Mouse (Mus musculus) layer of hippocampus, adult 2 months (tissue): Measurements from ENCODE around the gene Arrdc5. TPM values are rescaled to one million over a fixed set of nuclear protein-coding genes. Genes with fewer than 3 reads are reported as not detected.
A peak's percentile ranks its signal among the peaks of the same experiment; 100 is the strongest.
"Not testable (repeated sequence)": the region's sequence is repeated elsewhere in the genome, so short reads cannot be mapped to it uniquely, and the experiment has no call there.

ENCODE experiments used
- DNase-seq, 2 experiments: peaks; one replicate each; pipeline ENCODE4 v3.0.0; 2022; ENCODE audit warnings: low spot score in 2 of 2
- H3K27ac ChIP-seq: fragments of 200-600 bp; 2 replicates; pipeline ENCODE4 v1.8.1; 2022
- H3K4me3 ChIP-seq: fragments of 200-600 bp; 2 replicates; pipeline ENCODE4 v1.8.1; 2022; ENCODE audit warnings: mild to moderate bottlenecking
- CTCF ChIP-seq: fragments of 200-600 bp; conservative IDR thresholded peaks from 2 replicates; pipeline ENCODE4 v1.8.1; 2022; ENCODE audit warnings: antibody characterized with exemption, mild to moderate bottlenecking, moderate library complexity
- total RNA-seq, 2 experiments: library from RNA; stranded (reverse); gene quantifications; 2 replicates each; pipeline ENCODE4 v1.2.3; 2021

Arrdc5 gene
- total RNA-seq, 2 experiments from 2014 or later, result not detected

GRCm38 (mm10) chr17:56269741-56270140 is 30.3 kb downstream of the Arrdc5 start:
- DNase-seq, result no peak
- no peak for TF ChIP-seq CTCF
- Histone ChIP-seq H3K4me3 (peak overlapping the region; percentile 59), H3K27ac (peak overlapping the region; percentile 93)

DNA sequence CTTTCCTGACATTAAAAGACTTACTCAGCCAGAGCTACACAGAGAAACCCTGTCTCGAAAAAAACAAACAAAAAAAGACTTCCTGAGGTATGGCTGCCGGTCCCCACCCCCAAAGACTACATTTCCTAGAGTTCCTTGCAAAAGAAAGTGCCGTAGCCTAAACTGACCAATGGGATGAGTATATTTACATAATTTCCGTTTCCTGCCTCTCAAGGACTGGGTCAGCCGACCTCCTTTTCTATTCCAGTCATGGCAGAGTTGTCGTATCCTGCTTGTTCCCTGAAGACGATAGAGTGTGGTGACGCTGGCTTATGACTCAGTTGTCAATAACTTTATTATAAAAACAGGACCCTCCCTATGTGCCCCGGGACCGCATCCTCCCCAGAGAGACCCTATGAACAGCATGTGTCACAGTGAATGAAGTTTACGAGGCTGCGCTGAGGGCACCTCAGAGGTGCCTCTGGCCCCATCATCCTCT is 30.9 kb downstream of the Arrdc5 start:
- H3K27ac ChIP-seq, result peak overlapping the region; percentile 93
- peak overlapping the region; percentile 59 for H3K4me3 ChIP-seq
- DNase-seq, result peak; percentile 70 to 86
- TF ChIP-seq CTCF, result 0 out of 2 replicates have a peak, but pooled peaks have one; percentile 4

- DNase-seq, result peak; percentile 46 to 55
- Histone ChIP-seq H3K4me3 (no peak overlapping the region), H3K27ac (peak overlapping the region; percentile 68)
- TF ChIP-seq CTCF, result no peak
Observed at GRCm38 (mm10) chr17:56266271-56266670, 33.8 kb downstream of the Arrdc5 start.

DNA sequence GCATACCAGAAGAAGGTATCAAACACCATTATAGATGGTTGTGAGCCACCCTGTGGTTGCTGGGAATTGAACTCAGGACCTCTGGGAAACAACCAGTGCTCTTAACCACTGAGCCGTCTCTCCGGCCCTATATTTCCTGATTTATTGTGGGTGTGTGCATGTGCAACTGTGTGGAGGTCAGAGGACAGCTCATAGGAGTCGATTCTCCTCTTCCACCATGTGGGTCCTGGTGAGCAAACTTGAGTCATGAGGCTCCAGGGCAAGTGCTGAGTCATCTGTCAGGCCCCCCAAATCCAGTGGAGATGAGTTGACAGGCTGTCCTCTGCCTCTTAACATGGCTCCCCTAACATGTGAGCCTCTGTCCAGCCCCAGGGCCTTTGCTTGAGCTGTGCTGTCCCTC is 34.2 kb downstream of the Arrdc5 start:
- Histone ChIP-seq H3K4me3 (no peak overlapping the region), H3K27ac (peak overlapping the region; percentile 68)
- no peak for DNase-seq
- no peak for TF ChIP-seq CTCF

GRCm38 (mm10) chr17:56265011-56265410 is 35.1 kb downstream of the Arrdc5 start:
- H3K27ac ChIP-seq, result peak overlapping the region; percentile 71
- no peak overlapping the region for H3K4me3 ChIP-seq
- TF ChIP-seq CTCF, result no peak
- DNase-seq, result no peak

GRCm38 (mm10) chr17:56264020-56264419 is 36.1 kb downstream of the Arrdc5 start:
- no peak overlapping the region for H3K4me3 ChIP-seq
- TF ChIP-seq CTCF, result peak; percentile 83
- DNase-seq, result peak; percentile 81 to 82
- 0 out of 2 replicates have a peak overlapping the region, but pooled peaks have one; percentile 51 for H3K27ac ChIP-seq

- no peak for DNase-seq
- Histone ChIP-seq H3K4me3 (no peak overlapping the region), H3K27ac (no peak overlapping the region)
- TF ChIP-seq CTCF, result no peak
Observed at GRCm38 (mm10) chr17:56262645-56263094, 37.4 kb downstream of the Arrdc5 start.

- no peak for TF ChIP-seq CTCF
- Histone ChIP-seq H3K27ac (peak overlapping the region; percentile 48; the same call in 1 of the 2 replicates), H3K4me3 (peak overlapping the region; percentile 5; the same call in 1 of the 2 replicates)
- no peak for DNase-seq
Observed at GRCm38 (mm10) chr17:56261166-56261565, 38.9 kb downstream of the Arrdc5 start.

- no peak for TF ChIP-seq CTCF
- DNase-seq, result no peak
- H3K4me3 ChIP-seq, result peak overlapping the region; percentile 67
- no peak overlapping the region for H3K27ac ChIP-seq
Observed at GRCm38 (mm10) chr17:56259301-56260037, 40.6 kb downstream of the Arrdc5 start.

DNA sequence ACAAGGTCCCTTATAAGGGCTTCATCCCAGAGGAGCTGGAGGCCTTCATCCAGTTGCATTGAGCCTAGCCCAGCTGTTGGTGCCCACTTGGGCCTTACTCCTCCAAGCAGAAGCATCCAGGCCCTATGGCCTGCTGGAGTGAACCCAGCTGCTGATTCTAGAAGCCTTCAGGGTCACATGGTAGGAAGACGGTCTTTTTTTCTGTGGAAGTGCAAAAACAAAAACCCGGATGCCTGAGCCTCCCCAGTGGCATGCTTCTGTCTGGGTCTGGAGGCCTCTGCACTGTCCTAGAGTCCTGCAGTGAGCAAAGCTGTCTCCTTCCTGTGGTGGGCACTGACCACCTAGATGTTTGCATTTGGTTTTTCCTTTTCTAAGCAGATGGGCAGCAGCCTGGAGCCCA is 41.3 kb downstream of the Arrdc5 start:
- not testable (repeated sequence) for H3K27ac ChIP-seq, DNase-seq
- H3K4me3 ChIP-seq, result peak overlapping the region; percentile 67

- H3K4me3 ChIP-seq, result peak overlapping the region; percentile 67
- H3K27ac ChIP-seq, DNase-seq: not testable (repeated sequence)
Observed at GRCm38 (mm10) chr17:56258269-56258668, 41.8 kb downstream of the Arrdc5 start.

GRCm38 (mm10) chr17:56257181-56257894 is 42.7 kb downstream of the Arrdc5 start:
- peak overlapping the region; percentile 92 for H3K27ac ChIP-seq
- H3K4me3 ChIP-seq, result peak overlapping the region; percentile 67
- DNase-seq, result no peak
- no peak for TF ChIP-seq CTCF

DNA sequence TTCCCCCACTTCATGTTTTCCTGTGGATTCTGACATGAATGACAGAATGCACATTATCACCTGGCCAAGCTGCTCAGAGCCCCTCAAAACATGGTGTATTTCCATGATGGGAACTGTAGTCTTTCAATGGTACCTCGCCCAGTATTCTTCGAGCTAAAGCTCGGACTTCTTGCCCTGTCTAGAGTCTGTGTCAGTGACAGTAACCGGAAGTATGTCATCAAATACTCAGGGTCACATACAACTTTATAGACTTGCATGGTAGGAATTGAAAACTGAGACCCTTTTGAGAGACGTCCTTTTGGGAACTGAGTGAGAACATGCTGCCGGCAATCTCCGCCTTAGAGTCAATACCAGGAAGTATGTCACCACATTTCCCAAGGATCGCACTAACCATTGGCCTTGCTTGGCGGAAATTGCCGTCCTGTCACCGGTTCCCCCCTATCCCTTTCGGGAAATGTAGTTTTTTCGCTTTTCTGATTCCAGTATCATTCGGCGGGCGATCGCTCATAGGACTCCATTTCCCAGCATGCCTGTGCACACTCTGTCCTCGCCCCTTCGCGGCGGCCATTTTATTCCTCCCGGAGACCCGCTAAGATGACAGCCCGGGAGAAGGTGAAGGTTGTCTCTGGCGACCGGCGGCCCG is 43.7 kb downstream of the Arrdc5 start, which contains the start of gene Fem1a:
Fem1a (plus strand) TSS at position 572 of the 643 bp plus-strand sequence.
- Histone ChIP-seq H3K27ac (peak within 1 kb of the TSS; percentile 92), H3K4me3 (peak within 1 kb of the TSS; percentile 67)
- peak; percentile 91 to 99 for DNase-seq
- no peak for TF ChIP-seq CTCF
